ENCODE assay signal across 12 mouse cellular contexts in the genomic region with DNA sequence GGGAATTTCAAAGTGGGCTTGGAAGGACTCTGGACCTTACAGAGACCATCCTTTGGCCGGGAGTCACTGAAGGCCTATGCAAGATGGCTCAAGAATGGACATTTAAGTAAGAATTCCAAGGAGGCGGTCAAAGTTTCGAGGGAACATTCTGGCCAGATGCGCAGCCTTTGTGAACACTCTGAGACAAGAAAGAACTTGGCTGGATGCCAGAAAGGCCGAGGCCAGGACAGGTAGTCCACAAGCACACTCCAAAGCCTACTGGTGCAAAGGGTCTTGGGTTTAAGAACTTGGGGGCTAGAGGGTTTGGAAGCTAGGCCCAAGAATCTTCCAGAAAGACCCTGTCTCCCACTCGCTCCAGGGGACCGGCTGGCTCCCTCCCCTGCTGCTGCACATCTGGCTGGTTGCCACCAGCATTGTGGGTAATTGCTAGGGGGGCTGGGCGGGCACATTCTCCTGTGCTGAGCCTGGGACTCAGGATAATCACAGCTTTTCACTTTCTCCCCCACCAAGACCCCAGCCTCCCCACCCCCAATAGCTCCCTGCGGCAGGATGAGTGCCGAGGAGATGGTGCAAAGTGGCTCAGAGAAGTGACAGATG. TPM values are rescaled to one million over a fixed set of nuclear protein-coding genes. Genes with fewer than 3 reads are reported as not detected.
DNase-seq lines count a peak whose midpoint lies in the region; ATAC-seq and TF ChIP-seq lines count a peak whose summit lies in the region.
"Had no signal": no experiment of that assay in that cellular context is flagged by ENCODE, and none has a peak within 500 bp of the region (broad histone marks: within the 10 kb centered on the region; RNA-seq: fewer than 3 reads in every experiment).

No protein-coding gene starts in this region.

- H3K27ac ChIP-seq in stomach, embryonic 14.5 days (ENCODE audit: low read length): no peak overlapping the region
- H3K27ac ChIP-seq in stomach, postnatal 0 days (replicated peaks): no peak overlapping the region
- no peak overlapping the region for H3K27ac ChIP-seq in hindbrain, embryonic 11.5 days (ENCODE audit: low read depth, low read length)
- no peak overlapping the region for H3K27ac ChIP-seq in gastrocnemius, adult 2 months

- H3K4me2 ChIP-seq in stomach, embryonic 14.5 days (replicated peaks; ENCODE audit: low read depth, low read length): no peak overlapping the region
- H3K4me2 ChIP-seq in stomach, postnatal 0 days (replicated peaks; ENCODE audit: low read depth): no peak overlapping the region
- no peak overlapping the region for H3K4me2 ChIP-seq in hindbrain, embryonic 11.5 days (replicated peaks; ENCODE audit: low read depth, low read length)

- H3K4me3 ChIP-seq in stomach, embryonic 14.5 days (ENCODE audit: low read depth, low read length): no peak overlapping the region
- no peak overlapping the region for H3K4me3 ChIP-seq in stomach, postnatal 0 days (ENCODE audit: low read depth, low read length)
- H3K4me3 ChIP-seq in hindbrain, embryonic 11.5 days (ENCODE audit: low read depth, low read length): no peak overlapping the region
- H3K4me3 ChIP-seq in gastrocnemius, adult 2 months: no peak overlapping the region

- no peaks in the 10 kb centered on the region for H3K27me3 ChIP-seq in stomach, embryonic 14.5 days (ENCODE audit: control insufficient read depth, insufficient read depth, low read length)
- no peaks in the 10 kb centered on the region for H3K27me3 ChIP-seq in stomach, postnatal 0 days (ENCODE audit: control insufficient read depth, insufficient read depth, low read length)
- no peaks in the 10 kb centered on the region for H3K27me3 ChIP-seq in hindbrain, embryonic 11.5 days (ENCODE audit: control insufficient read depth, insufficient read depth, low read length)
- H3K27me3 ChIP-seq: CH12.LX had no signal

- TF ChIP-seq EP300 in stomach, postnatal 0 days (optimal IDR thresholded peaks at IDR 0.05): no peak

- ATAC-seq in stomach, embryonic 14.5 days (ENCODE audit: insufficient number of reproducible peaks, insufficient read depth, low FRiP score, low read depth): peak; percentile 33; the same call in 1 of the 2 replicates
- no peak for ATAC-seq in stomach, postnatal 0 days (ENCODE audit: low FRiP score, low TSS enrichment)
- no peak for ATAC-seq in hindbrain, embryonic 11.5 days (ENCODE audit: low FRiP score)

- WGBS in stomach, embryonic 14.5 days: 50% methylated on average over 10 of the region's 10 CpGs
- 52% methylated on average over 10 of the region's 10 CpGs for WGBS in stomach, postnatal 0 days
- 66% methylated on average over 10 of the region's 10 CpGs for WGBS in hindbrain, embryonic 11.5 days

- TF ChIP-seq CTCF in stomach, postnatal 0 days (IDR thresholded peaks at IDR 0.05; ENCODE audit: low read depth): no peak
- TF ChIP-seq CTCF in gastrocnemius, adult 2 months (IDR thresholded peaks at IDR 0.05): no peak

- peak; percentile 29 to 44 for DNase-seq in layer of hippocampus, postnatal 10 days (ENCODE audit: low spot score in 2 of 2)
- DNase-seq in layer of hippocampus, adult 9-11 months: no peak
- no peak for DNase-seq in stomach, postnatal 0 days (ENCODE audit: low spot score)
- DNase-seq in hindbrain, embryonic 11.5 days (ENCODE audit: low spot score): peak; percentile 7
- peak; percentile 4 for DNase-seq in mesoderm, embryonic 11.5 days (ENCODE audit: low read depth, low spot score)
- DNase-seq in gastrocnemius, adult 2 months: no peak
- DNase-seq in c-Kit-positive CD71-positive TER-119-positive erythroid progenitor cells, embryonic 14.5 days (ENCODE audit: low spot score): no peak
- DNase-seq: cerebellum, adult 8-10 months; heart, postnatal 14 days had no signal

- intact Hi-C loops in gastrocnemius, adult 2 months (cut with DNase I): no loop called here

- H3K9ac ChIP-seq in stomach, embryonic 14.5 days (replicated peaks; ENCODE audit: low read depth, low read length): no peak overlapping the region
- H3K9ac ChIP-seq in stomach, postnatal 0 days (ENCODE audit: low read length): no peak overlapping the region
- no peak overlapping the region for H3K9ac ChIP-seq in hindbrain, embryonic 11.5 days (ENCODE audit: low read depth, low read length)

- H3K36me3 ChIP-seq in stomach, embryonic 14.5 days (ENCODE audit: control insufficient read depth, insufficient read depth, low read length): no peaks in the 10 kb centered on the region
- no peaks in the 10 kb centered on the region for H3K36me3 ChIP-seq in stomach, postnatal 0 days (ENCODE audit: control insufficient read depth, insufficient read depth, low read length)
- H3K36me3 ChIP-seq in hindbrain, embryonic 11.5 days (ENCODE audit: control insufficient read depth, insufficient read depth, low read length): no peaks in the 10 kb centered on the region

- no peaks in the 10 kb centered on the region; the same call in 1 of the 2 replicates for H3K4me1 ChIP-seq in stomach, embryonic 14.5 days (ENCODE audit: control insufficient read depth, insufficient read depth, low read length)
- H3K4me1 ChIP-seq in stomach, postnatal 0 days (replicated peaks; ENCODE audit: control insufficient read depth, insufficient read depth): no peaks in the 10 kb centered on the region
- H3K4me1 ChIP-seq in hindbrain, embryonic 11.5 days (replicated peaks; ENCODE audit: control insufficient read depth, insufficient read depth, low read length): no peaks in the 10 kb centered on the region

- H3K9me3 ChIP-seq in stomach, embryonic 14.5 days (ENCODE audit: control insufficient read depth, low read depth, low read length): no peaks in the 10 kb centered on the region
- H3K9me3 ChIP-seq in stomach, postnatal 0 days (ENCODE audit: control insufficient read depth, low read length): no peaks in the 10 kb centered on the region
- no peaks in the 10 kb centered on the region for H3K9me3 ChIP-seq in hindbrain, embryonic 11.5 days (ENCODE audit: control insufficient read depth, low read length)

RNA-seq across cellular contexts. Expression of a gene that starts 45.1 kb away (rescaled TPM):
- total RNA-seq in layer of hippocampus, postnatal 10 days (2021): 100 to 1,000 TPM; 164 to 176 TPM
- 20.1 and 23.4 TPM in 2 replicates for polyA plus RNA-seq in stomach, embryonic 14.5 days (2014; fragmentation: Nextera tagmentation; extraction: Ambion mirVana)
- 1.6 and 2.3 TPM in 2 replicates for polyA plus RNA-seq in stomach, postnatal 0 days (2015; fragmentation: Nextera tagmentation; extraction: Ambion mirVana)
- polyA plus RNA-seq in hindbrain, embryonic 11.5 days (2014; fragmentation: Nextera tagmentation; extraction: Ambion mirVana): 13.0 and 16.1 TPM in 2 replicates
- under 1 TPM in 1 of 2 experiments, not detected in 1; 0.45 TPM for total RNA-seq in gastrocnemius, adult 2 months (2021)
- total RNA-seq: megakaryocyte, adult 5-6 weeks had no signal

Comparison
In these comparisons a context has a peak if more than half of its experiments do, and no peak if none do; other contexts are left out.
1. DNase-seq: peak in layer of hippocampus, postnatal 10 days (2 of 2), hindbrain, embryonic 11.5 days (single experiment) and mesoderm, embryonic 11.5 days (single experiment); none in layer of hippocampus, adult 9-11 months (single experiment), stomach, postnatal 0 days (single experiment), gastrocnemius, adult 2 months (single experiment) and c-Kit-positive CD71-positive TER-119-positive erythroid progenitor cells, embryonic 14.5 days (single experiment).